Mouse (Mus musculus) forebrain, embryonic 15.5 days (tissue): ENCODE measurements around the gene Gmds. TPM values are rescaled to one million over a fixed set of nuclear protein-coding genes. Genes with fewer than 3 reads are reported as not detected.

Source experiments
- ATAC-seq: fragments of 200-750 bp; cut with Nextera tagmentation; replicated peaks from 2 replicates; pipeline ENCODE4 v1.8.0; 2017; ENCODE audit warnings: mild to moderate bottlenecking, moderate TSS enrichment, moderate library complexity
- H3K27ac ChIP-seq: fragments of 300-500 bp; sonication (generic); replicated peaks from 2 replicates; pipeline ENCODE4 v1.5.1; 2015; ENCODE audit warnings: mild to moderate bottlenecking, inconsistent platforms
- H3K27me3 ChIP-seq: fragments of 300-500 bp; sonication (generic); 2 replicates; pipeline ENCODE4 v1.6.1; 2015; ENCODE audit warnings: inconsistent platforms
- H3K36me3 ChIP-seq: fragments of 300-500 bp; sonication (generic); 2 replicates; pipeline ENCODE4 v1.6.1; 2015; ENCODE audit warnings: mild to moderate bottlenecking, inconsistent platforms
- H3K4me1 ChIP-seq: fragments of 300-500 bp; sonication (generic); 2 replicates; pipeline ENCODE4 v1.6.1; 2015; ENCODE audit warnings: inconsistent platforms
- H3K4me2 ChIP-seq: fragments of 300-500 bp; sonication (generic); replicated peaks from 2 replicates; pipeline ENCODE4 v1.6.1; 2015; ENCODE audit warnings: mild to moderate bottlenecking, inconsistent platforms
- H3K4me3 ChIP-seq: fragments of 300-500 bp; sonication (generic); 2 replicates; pipeline ENCODE4 v1.5.1; 2015; ENCODE audit warnings: mild to moderate bottlenecking, inconsistent platforms
- H3K9ac ChIP-seq: fragments of 300-500 bp; sonication (generic); replicated peaks from 2 replicates; pipeline ENCODE4 v1.6.1; 2015; ENCODE audit warnings: mild to moderate bottlenecking, inconsistent platforms
- H3K9me3 ChIP-seq: fragments of 300-500 bp; sonication (generic); 2 replicates; pipeline ENCODE4 v1.6.1; 2016; ENCODE audit warnings: inconsistent platforms
- WGBS: fragments of 180-500 bp; shearing (Covaris S2); methylation state at CpG from one replicate; pipeline ENCODE4 v1.1.7; 2015; ENCODE audit warnings: mixed read lengths; 5-methylcytosine and 5-hydroxymethylcytosine counted together
- polyA plus RNA-seq: library from polyadenylated mRNA; unstranded; fragments of >200 nt; fragmentation: Nextera tagmentation; extraction: Ambion mirVana; gene quantifications from 2 replicates; pipeline ENCODE4 v1.2.1, GENCODE M21; 2015

The Gmds gene
- 30.5 and 34.2 TPM in 2 replicates for polyA plus RNA-seq

- peak; percentile 99 for ATAC-seq
- 0 out of 2 replicates have a peak, but pooled peaks cover 4% of the 10 kb centered on the region for H3K36me3 ChIP-seq
- H3K27ac ChIP-seq: peak within 1 kb of the TSS; percentile 44
- H3K9ac ChIP-seq: peak within 1 kb of the TSS; percentile 88
- no peaks in the 10 kb centered on the region for H3K9me3 ChIP-seq
- H3K4me2 ChIP-seq: peak within 1 kb of the TSS; percentile 89
- no peaks in the 10 kb centered on the region for H3K27me3 ChIP-seq
- H3K4me1 ChIP-seq: peaks cover 13% of the 10 kb centered on the region
- WGBS: 3% methylated on average over 53 of the region's 55 CpGs
- peak within 1 kb of the TSS; percentile 97 for H3K4me3 ChIP-seq
These were observed at the start of gene Gmds for GRCm38 (mm10) chr13:32338513-32339365. TSS of gene Gmds (minus strand) at chr13:32338740.

GRCm38 (mm10) chr13:32385421-32386092 is 47.0 kb upstream of the Gmds start:
- 66% methylated on average over 4 of the region's 4 CpGs for WGBS
- H3K27ac ChIP-seq: no peak overlapping the region
- no peak overlapping the region for H3K9ac ChIP-seq
- H3K4me2 ChIP-seq: no peak overlapping the region
- ATAC-seq: no peak
- no peak overlapping the region for H3K4me3 ChIP-seq
- H3K27me3 ChIP-seq: no peaks in the 10 kb centered on the region
- no peaks in the 10 kb centered on the region for H3K36me3 ChIP-seq
- no peaks in the 10 kb centered on the region for H3K4me1 ChIP-seq
- no peaks in the 10 kb centered on the region for H3K9me3 ChIP-seq

DNA sequence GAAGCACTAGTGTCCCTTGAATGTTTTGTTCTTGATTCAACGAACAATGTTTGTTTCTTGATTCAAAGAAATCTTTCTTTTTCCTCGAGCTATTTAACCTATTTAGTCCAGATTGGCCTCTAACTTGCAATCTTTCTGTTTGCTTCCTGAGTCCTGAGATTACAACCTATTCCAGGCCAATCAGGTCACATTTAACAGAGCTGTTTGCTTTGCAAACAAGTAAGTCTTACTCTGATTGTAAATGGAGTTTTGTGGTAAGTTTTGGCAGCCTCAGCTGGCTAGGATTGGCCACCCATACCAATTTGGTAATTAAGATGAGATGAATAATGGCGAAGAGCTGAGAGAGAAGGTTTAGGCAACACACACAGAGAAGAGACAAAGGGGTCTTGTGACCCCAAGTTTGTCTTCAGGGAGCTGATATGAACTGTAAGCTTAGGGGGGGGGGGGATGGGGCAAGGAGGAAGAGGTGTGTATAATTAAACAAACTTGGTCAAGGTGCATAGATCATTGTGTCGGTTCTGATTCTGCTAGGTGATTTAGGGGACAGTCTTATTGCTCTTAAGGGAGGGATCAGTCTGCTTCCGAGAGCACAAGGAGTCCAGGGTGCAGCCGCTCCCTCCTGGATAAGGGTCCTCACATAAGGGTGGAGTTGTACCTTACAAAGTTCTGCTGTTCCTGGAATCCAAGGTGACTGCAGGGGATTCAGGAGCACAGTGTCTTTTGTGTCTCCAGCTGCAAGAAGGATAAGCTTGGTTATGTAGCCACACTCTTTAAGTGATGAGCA is 43.9 kb upstream of the Gmds start:
- H3K9ac ChIP-seq: no peak overlapping the region
- H3K9me3 ChIP-seq: no peaks in the 10 kb centered on the region
- H3K4me2 ChIP-seq: no peak overlapping the region
- no peak for ATAC-seq
- no peaks in the 10 kb centered on the region for H3K4me1 ChIP-seq
- WGBS: 74% methylated on average over 6 of the region's 6 CpGs
- H3K27me3 ChIP-seq: no peaks in the 10 kb centered on the region
- H3K36me3 ChIP-seq: no peaks in the 10 kb centered on the region
- no peak overlapping the region for H3K27ac ChIP-seq
- no peak overlapping the region for H3K4me3 ChIP-seq

GRCm38 (mm10) chr13:32378634-32379033 is 40.1 kb upstream of the Gmds start:
- Histone ChIP-seq H3K36me3 (no peaks in the 10 kb centered on the region), H3K9ac (no peak overlapping the region), H3K4me3 (no peak overlapping the region), H3K4me1 (no peaks in the 10 kb centered on the region), H3K27ac (no peak overlapping the region), H3K27me3 (no peaks in the 10 kb centered on the region), H3K9me3 (no peaks in the 10 kb centered on the region), H3K4me2 (no peak overlapping the region)
- no peak for ATAC-seq
- 93% methylated on average over 1 of the region's 1 CpGs for WGBS

- H3K36me3 ChIP-seq: no peaks in the 10 kb centered on the region
- H3K4me1 ChIP-seq: no peaks in the 10 kb centered on the region
- no peak overlapping the region for H3K9ac ChIP-seq
- ATAC-seq: no peak
- no peak overlapping the region for H3K27ac ChIP-seq
- H3K4me2 ChIP-seq: no peak overlapping the region
- WGBS: 77% methylated on average over 2 of the region's 2 CpGs
- H3K27me3 ChIP-seq: no peaks in the 10 kb centered on the region
- no peak overlapping the region for H3K4me3 ChIP-seq
- H3K9me3 ChIP-seq: no peaks in the 10 kb centered on the region
These were observed 34.0 kb upstream of the Gmds start for GRCm38 (mm10) chr13:32372531-32372883.

DNA sequence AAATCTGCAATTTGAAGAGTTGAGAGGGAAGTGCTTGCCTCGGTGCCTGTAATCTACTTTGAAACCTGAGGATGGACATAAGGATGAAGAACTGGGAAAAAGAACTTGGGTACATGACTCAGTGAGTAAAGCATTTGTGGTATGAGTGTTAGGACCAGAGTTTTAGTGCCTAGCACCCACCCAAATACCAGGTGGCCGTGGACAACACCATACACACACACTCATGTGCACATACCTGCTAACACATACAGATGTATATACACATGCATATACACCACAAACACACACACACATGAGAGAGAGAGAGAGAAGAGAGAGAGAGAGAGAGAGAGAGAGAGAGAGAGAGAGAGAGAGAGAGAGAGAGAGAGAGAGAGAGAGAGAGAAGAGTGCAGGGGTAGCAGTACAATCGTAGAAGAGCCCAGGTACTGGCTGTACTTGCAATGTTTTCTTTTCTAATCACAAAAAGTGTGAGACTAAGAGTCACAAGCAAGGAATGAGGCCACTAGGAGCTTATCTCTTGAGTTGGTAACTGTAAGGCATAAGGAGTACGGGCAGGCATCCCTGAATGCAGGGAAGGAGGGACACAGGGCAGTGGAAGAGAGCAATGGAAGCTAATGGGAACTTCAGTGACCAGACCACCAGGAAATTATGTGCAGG is 33.5 kb upstream of the Gmds start:
- 90% methylated on average over 4 of the region's 4 CpGs for WGBS
- no peak overlapping the region for H3K9ac ChIP-seq
- H3K4me2 ChIP-seq: no peak overlapping the region

GRCm38 (mm10) chr13:32370751-32371150 is 32.2 kb upstream of the Gmds start:
- 87% methylated on average over 7 of the region's 7 CpGs for WGBS
- H3K4me2 ChIP-seq: no peak overlapping the region
- H3K27ac ChIP-seq: no peak overlapping the region
- no peaks in the 10 kb centered on the region for H3K9me3 ChIP-seq
- H3K9ac ChIP-seq: no peak overlapping the region
- no peaks in the 10 kb centered on the region for H3K4me1 ChIP-seq
- ATAC-seq: no peak
- H3K36me3 ChIP-seq: no peaks in the 10 kb centered on the region
- H3K4me3 ChIP-seq: no peak overlapping the region
- H3K27me3 ChIP-seq: no peaks in the 10 kb centered on the region

More for the DNA sequence above, 33.5 kb upstream of the Gmds start:
- no peak overlapping the region for H3K27ac ChIP-seq
- H3K4me1 ChIP-seq: no peaks in the 10 kb centered on the region
- H3K27me3 ChIP-seq: no peaks in the 10 kb centered on the region
- H3K36me3 ChIP-seq: no peaks in the 10 kb centered on the region
- H3K9me3 ChIP-seq: no peaks in the 10 kb centered on the region
- no peak for ATAC-seq
- no peak overlapping the region for H3K4me3 ChIP-seq

DNA sequence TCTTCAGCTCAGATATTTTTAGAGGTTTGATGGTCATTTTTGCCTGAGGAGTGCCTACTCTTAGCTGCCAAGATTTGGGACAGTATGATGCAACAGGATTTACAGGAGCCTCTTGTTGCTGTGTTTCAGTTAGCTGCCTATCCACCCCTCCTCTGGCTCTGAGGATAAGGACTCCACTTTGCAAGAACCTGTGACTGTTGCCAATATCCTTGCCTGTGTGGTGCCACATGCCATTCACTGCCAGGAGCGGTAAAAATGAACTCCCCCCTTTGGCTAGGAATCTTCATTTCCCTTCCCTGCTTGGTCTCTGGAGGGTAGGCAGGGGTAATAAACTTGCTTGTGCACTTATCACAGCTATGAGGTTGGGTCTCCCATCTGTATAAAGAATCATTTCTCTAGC is 31.6 kb upstream of the Gmds start:
- no peak overlapping the region for H3K27ac ChIP-seq

DNA sequence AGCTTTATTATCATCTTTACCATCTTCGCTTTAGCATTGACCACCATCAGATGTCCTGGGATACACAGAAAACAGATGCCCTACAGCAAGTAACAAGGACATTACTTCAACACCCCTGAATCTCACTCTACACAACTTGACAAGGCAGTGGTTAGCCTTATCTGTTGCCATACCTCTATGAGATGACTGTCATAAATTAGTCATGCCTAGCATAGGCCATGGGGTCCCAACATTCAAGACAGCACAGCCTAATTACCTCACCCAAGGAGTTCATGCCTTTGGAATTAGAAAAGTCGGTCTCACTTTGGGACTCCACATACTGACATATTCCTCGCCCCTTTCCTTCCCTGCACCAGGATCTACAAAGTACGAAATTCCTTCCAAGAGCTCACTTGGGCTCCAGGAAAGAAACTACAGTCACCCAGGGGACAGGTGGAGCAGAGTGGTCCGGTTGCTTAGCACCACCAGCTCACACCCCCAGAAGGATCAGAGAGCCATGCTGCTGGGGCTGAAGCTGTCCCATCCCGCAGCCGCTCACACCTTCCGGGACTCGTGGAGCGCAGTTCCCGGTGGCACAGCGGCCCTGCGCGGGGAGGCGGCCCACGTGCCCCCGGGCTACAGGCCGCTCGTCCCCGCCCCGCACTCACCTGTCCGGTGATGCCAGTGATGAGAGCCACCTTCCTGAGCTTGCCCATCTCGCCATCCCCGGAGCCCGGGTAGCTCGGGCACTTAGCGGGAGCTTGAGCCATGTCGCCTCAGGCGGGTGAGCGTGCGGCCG is 616 bp downstream of the Gmds start:
- WGBS: 4% methylated on average over 32 of the region's 32 CpGs
- Histone ChIP-seq H3K27ac (no peak overlapping the region; the same call in 1 of the 2 replicates), H3K4me2 (peak overlapping the region; percentile 89), H3K9ac (peak overlapping the region; percentile 88), H3K4me3 (peak overlapping the region; percentile 97), H3K36me3 (0 out of 2 replicates have a peak, but pooled peaks cover 3% of the 10 kb centered on the region), H3K9me3 (no peaks in the 10 kb centered on the region), H3K27me3 (no peaks in the 10 kb centered on the region), H3K4me1 (peaks cover 13% of the 10 kb centered on the region)
- peak; percentile 80 for ATAC-seq

More for the DNA sequence above, 31.6 kb upstream of the Gmds start:
- Histone ChIP-seq H3K36me3 (no peaks in the 10 kb centered on the region), H3K4me3 (no peak overlapping the region), H3K4me1 (no peaks in the 10 kb centered on the region), H3K9ac (no peak overlapping the region), H3K27me3 (no peaks in the 10 kb centered on the region), H3K9me3 (no peaks in the 10 kb centered on the region), H3K4me2 (no peak overlapping the region)
- no peak for ATAC-seq
- WGBS: 69% methylated on average over 1 of the region's 1 CpGs

DNA sequence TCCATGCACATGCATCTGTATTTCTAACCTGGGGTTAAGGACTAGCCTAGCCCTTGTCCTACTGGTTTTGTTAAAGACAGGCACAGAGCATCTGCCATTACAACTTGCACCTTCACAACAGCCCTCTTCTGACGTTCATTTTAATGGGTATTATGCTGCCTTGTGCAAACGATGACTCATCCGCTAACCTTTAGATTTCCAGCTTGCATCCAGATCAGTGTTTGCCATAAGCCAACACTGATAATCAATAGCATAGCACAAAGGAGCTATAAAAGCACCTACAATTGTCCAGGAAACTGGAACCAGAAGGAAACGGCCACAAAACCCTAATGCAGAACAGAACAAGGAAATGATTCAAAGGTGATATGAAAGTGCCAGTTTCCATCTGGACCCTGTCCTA is 20.2 kb downstream of the Gmds start:
- WGBS: 84% methylated on average over 4 of the region's 4 CpGs
- ATAC-seq: no peak

GRCm38 (mm10) chr13:32317354-32317753 is 21.2 kb downstream of the Gmds start:
- Histone ChIP-seq H3K4me1 (no peaks in the 10 kb centered on the region), H3K27ac (no peak overlapping the region), H3K9ac (no peak overlapping the region), H3K9me3 (no peaks in the 10 kb centered on the region), H3K4me2 (no peak overlapping the region), H3K4me3 (no peak overlapping the region), H3K36me3 (no peaks in the 10 kb centered on the region), H3K27me3 (no peaks in the 10 kb centered on the region)
- WGBS: 89% methylated on average over 3 of the region's 3 CpGs
- ATAC-seq: no peak

More for the DNA sequence above, 20.2 kb downstream of the Gmds start:
- no peak overlapping the region for H3K9ac ChIP-seq
- no peak overlapping the region for H3K4me2 ChIP-seq
- H3K9me3 ChIP-seq: no peaks in the 10 kb centered on the region
- H3K4me3 ChIP-seq: no peak overlapping the region
- H3K27me3 ChIP-seq: no peaks in the 10 kb centered on the region
- no peaks in the 10 kb centered on the region for H3K4me1 ChIP-seq
- H3K27ac ChIP-seq: no peak overlapping the region
- H3K36me3 ChIP-seq: no peaks in the 10 kb centered on the region
